Mouse (Mus musculus) MEL (cell line): ENCODE measurements around the gene Gm20388. TPM values are rescaled to one million over a fixed set of nuclear protein-coding genes. Genes with fewer than 3 reads are reported as not detected.

Experiments
- DNase-seq: peaks from one replicate; pipeline ENCODE4 v3.0.0; 2011; ENCODE audit warnings: low read depth, low spot score
- H3K27ac ChIP-seq: 2 replicates; pipeline ENCODE4 v1.5.1; 2012; ENCODE audit warnings: low read depth, mild to moderate bottlenecking, control low read depth, low read length, moderate library complexity; ENCODE audit not compliant: control insufficient read depth
- H3K27me3 ChIP-seq, 2 experiments: fragments of 150-350 bp in 1 of 2; sonication (generic) in 1 of 2; 2 replicates each; pipeline ENCODE4 v1.6.1; 2012; ENCODE audit warnings: low read length in 2 of 2, mild to moderate bottlenecking in 2 of 2, improper control_type of control experiment in 1 of 2, moderate library complexity in 1 of 2; ENCODE audit not compliant: insufficient read depth in 2 of 2, control insufficient read depth in 1 of 2
- H3K36me3 ChIP-seq, 2 experiments: 2 replicates each; pipeline ENCODE4 v1.6.1; 2012 to 2014; ENCODE audit warnings: low read length in 2 of 2, improper control_type of control experiment in 1 of 2, inconsistent platforms in 1 of 2, mild to moderate bottlenecking in 1 of 2; ENCODE audit not compliant: insufficient read depth in 2 of 2, control insufficient read depth in 1 of 2
- H3K4me1 ChIP-seq, 2 experiments: fragments of 150-350 bp in 1 of 2; sonication (generic) in 1 of 2; 2 replicates each; pipeline ENCODE4 v1.6.1; 2012; ENCODE audit warnings: low read length in 2 of 2, improper control_type of control experiment in 1 of 2, mild to moderate bottlenecking in 1 of 2; ENCODE audit not compliant: insufficient read depth in 2 of 2, control insufficient read depth in 1 of 2
- H3K4me3 ChIP-seq, 2 experiments: fragments of 150-350 bp in 1 of 2; sonication (generic) in 1 of 2; 2 replicates each; pipeline ENCODE4 v1.5.1; 2012; ENCODE audit warnings: low read depth in 2 of 2, low read length in 2 of 2, mild to moderate bottlenecking in 2 of 2, moderate library complexity in 2 of 2, control low read depth in 1 of 2, improper control_type of control experiment in 1 of 2; ENCODE audit not compliant: control insufficient read depth in 1 of 2, insufficient read depth in 1 of 2
- H3K79me2 ChIP-seq: 2 replicates; pipeline ENCODE4 v1.6.1; 2012; ENCODE audit warnings: mild to moderate bottlenecking, low read length, moderate library complexity; ENCODE audit not compliant: control insufficient read depth, poor library complexity, insufficient read depth
- H3K9ac ChIP-seq: 2 replicates; pipeline ENCODE4 v1.6.1; 2012; ENCODE audit warnings: low read depth, mild to moderate bottlenecking, control low read depth, low read length, moderate library complexity; ENCODE audit not compliant: control insufficient read depth, poor library complexity, severe bottlenecking
- H3K9me3 ChIP-seq: fragments of 150-350 bp; sonication (generic); replicated peaks from 2 replicates; pipeline ENCODE4 v1.6.1; 2012; ENCODE audit warnings: mild to moderate bottlenecking, low read length, improper control_type of control experiment, moderate library complexity; ENCODE audit not compliant: insufficient read depth
- BHLHE40 ChIP-seq: IDR thresholded peaks from 2 replicates; pipeline ENCODE4 v1.6.1; 2012; ENCODE audit warnings: low read depth, mild to moderate bottlenecking, inconsistent platforms, low read length, improper control_type of control experiment, borderline replicate concordance
- CHD1 ChIP-seq: IDR thresholded peaks from 2 replicates; pipeline ENCODE4 v1.6.1; 2012; ENCODE audit warnings: low read depth, mild to moderate bottlenecking, inconsistent platforms, low read length, improper control_type of control experiment
- CTCF ChIP-seq, 3 experiments: IDR thresholded peaks in 2 of 3; conservative IDR thresholded peaks in 1 of 3; 2 replicates each; pipeline ENCODE4 v1.5.1; 2011 to 2012; ENCODE audit warnings: low read length in 3 of 3, low read depth in 2 of 3, mild to moderate bottlenecking in 2 of 3, improper control_type of control experiment in 1 of 3, inconsistent platforms in 1 of 3, mixed read lengths in 1 of 3, moderate library complexity in 1 of 3; ENCODE audit not compliant: control insufficient read depth in 1 of 3, insufficient read depth in 1 of 3, poor library complexity in 1 of 3, severe bottlenecking in 1 of 3
- E2F4 ChIP-seq: IDR thresholded peaks from 2 replicates; pipeline ENCODE4 v1.6.1; 2011; ENCODE audit warnings: low read depth, low read length, improper control_type of control experiment, borderline replicate concordance
- GABPA ChIP-seq: IDR thresholded peaks from 2 replicates; pipeline ENCODE4 v1.6.1; 2012; ENCODE audit warnings: low read depth, mild to moderate bottlenecking, inconsistent platforms, low read length, improper control_type of control experiment, moderate library complexity
- GATA1 ChIP-seq: IDR thresholded peaks from 2 replicates; pipeline ENCODE4 v1.6.1; 2011; ENCODE audit warnings: low read depth, low read length, improper control_type of control experiment
- MAFK ChIP-seq: IDR thresholded peaks from 2 replicates; pipeline ENCODE4 v1.6.1; 2011; ENCODE audit warnings: low read depth, mild to moderate bottlenecking, low read length, improper control_type of control experiment, borderline replicate concordance
- MAX ChIP-seq: IDR thresholded peaks from 2 replicates; pipeline ENCODE4 v1.6.1; 2011; ENCODE audit warnings: low read length, improper control_type of control experiment
- MAZ ChIP-seq: IDR thresholded peaks from 2 replicates; pipeline ENCODE4 v1.6.1; 2012; ENCODE audit warnings: low read depth, mild to moderate bottlenecking, inconsistent platforms, low read length, improper control_type of control experiment
- MEF2A ChIP-seq: IDR thresholded peaks from 2 replicates; pipeline ENCODE4 v1.6.1; 2014; ENCODE audit warnings: low read depth, mild to moderate bottlenecking, inconsistent platforms, low read length, improper control_type of control experiment; ENCODE audit not compliant: poor library complexity, insufficient replicate concordance, severe bottlenecking; ENCODE audit errors: extremely low read depth
- NELFE ChIP-seq: IDR thresholded peaks from 2 replicates; pipeline ENCODE4 v1.6.1; 2011; ENCODE audit warnings: low read depth, low read length, improper control_type of control experiment
- NRF1 ChIP-seq: IDR thresholded peaks from 2 replicates; pipeline ENCODE4 v1.6.1; 2014; ENCODE audit warnings: low read depth, mild to moderate bottlenecking, inconsistent platforms, low read length, improper control_type of control experiment, moderate library complexity; ENCODE audit not compliant: poor library complexity, insufficient read depth, severe bottlenecking
- TCF12 ChIP-seq: IDR thresholded peaks from 2 replicates; pipeline ENCODE4 v1.6.1; 2014; ENCODE audit warnings: low read depth, mild to moderate bottlenecking, inconsistent platforms, low read length, improper control_type of control experiment, moderate library complexity
- UBTF ChIP-seq: IDR thresholded peaks from 2 replicates; pipeline ENCODE4 v1.6.1; 2012; ENCODE audit warnings: low read depth, mild to moderate bottlenecking, inconsistent platforms, low read length, improper control_type of control experiment, moderate library complexity, borderline replicate concordance; ENCODE audit not compliant: insufficient read depth
- ZMIZ1 ChIP-seq: IDR thresholded peaks from 2 replicates; pipeline ENCODE4 v1.6.1; 2012; ENCODE audit warnings: low read depth, mild to moderate bottlenecking, inconsistent platforms, low read length, improper control_type of control experiment, moderate library complexity
- ZNF384 ChIP-seq: IDR thresholded peaks from 2 replicates; pipeline ENCODE4 v1.6.1; 2012; ENCODE audit warnings: low read depth, mild to moderate bottlenecking, inconsistent platforms, low read length, improper control_type of control experiment
- polyA plus RNA-seq, 2 experiments: library from polyadenylated mRNA; stranded (reverse) in 1 of 2; unstranded in 1 of 2; fragments of >175 nt in 1 of 2; fragments of >200 nt in 1 of 2; gene quantifications; 2 replicates each; pipeline versions ENCODE4 v1.2.1 to v1.2.4; 2012; ENCODE audit warnings: low replicate concordance in 2 of 2, low read depth in 1 of 2; ENCODE audit not compliant: insufficient read length in 2 of 2, insufficient read depth in 1 of 2, missing spikeins in 1 of 2
- total RNA-seq: library from RNA; depleted of rRNA; stranded (reverse); fragments of 300-350 nt; gene quantifications from 2 replicates; pipeline ENCODE4 v1.2.3, GENCODE M21; 2012

The Gm20388 gene
- total and polyA plus RNA-seq, 3 experiments: 11.1 to 17.8 TPM; not detected in 1

GRCm38 (mm10) chr8:120759847-120760246 is 849.2 kb downstream of the Gm20388 start:
- Histone ChIP-seq H3K4me1 (no peaks in the 10 kb centered on the region), H3K9ac (no peak overlapping the region), H3K4me3 (no peak overlapping the region), H3K9me3 (no peaks in the 10 kb centered on the region), H3K79me2 (no peaks in the 10 kb centered on the region), H3K27me3 (no peaks in the 10 kb centered on the region; a peak in 1 of 4 replicates), H3K27ac (no peak overlapping the region), H3K36me3 (no peaks in the 10 kb centered on the region)
- no peak for DNase-seq
- TF ChIP-seq NELFE (no peak), BHLHE40 (no peak), ZMIZ1 (no peak), CTCF (IDR thresholded peaks at IDR 0.05 in 2 of 3, conservative IDR thresholded peaks at IDR 0.05 in 1 of 3; ENCODE audit: control insufficient read depth in 1 of 3, insufficient read depth in 1 of 3, low read depth in 2 of 3, low read length in 3 of 3, poor library complexity in 1 of 3, severe bottlenecking in 1 of 3) (no peak), GABPA (no peak), ZNF384 (no peak), UBTF (no peak), TCF12 (no peak), GATA1 (no peak), E2F4 (no peak)

GRCm38 (mm10) chr8:120760341-120761215 is 849.9 kb downstream of the Gm20388 start:
- no peak for TF ChIP-seq CTCF (IDR thresholded peaks at IDR 0.05 in 2 of 3, conservative IDR thresholded peaks at IDR 0.05 in 1 of 3; ENCODE audit: control insufficient read depth in 1 of 3, insufficient read depth in 1 of 3, low read depth in 2 of 3, low read length in 3 of 3, poor library complexity in 1 of 3, severe bottlenecking in 1 of 3)
- no peak for TF ChIP-seq MEF2A
- no peak for TF ChIP-seq GATA1
- no peak for TF ChIP-seq UBTF
- TF ChIP-seq ZNF384: no peak
- no peak for TF ChIP-seq MAX
- TF ChIP-seq CHD1: no peak
- no peak for TF ChIP-seq MAFK
- TF ChIP-seq NRF1: no peak
- no peak for TF ChIP-seq ZMIZ1
- TF ChIP-seq MAZ: no peak
- no peak for TF ChIP-seq TCF12
- no peak for DNase-seq
- Histone ChIP-seq H3K4me1 (no peaks in the 10 kb centered on the region), H3K9me3 (no peaks in the 10 kb centered on the region), H3K4me3 (no peak overlapping the region), H3K36me3 (no peaks in the 10 kb centered on the region), H3K27me3 (no peaks in the 10 kb centered on the region; a peak in 1 of 4 replicates), H3K27ac (no peak overlapping the region), H3K9ac (no peak overlapping the region), H3K79me2 (no peaks in the 10 kb centered on the region)
